Mouse (Mus musculus): ENCODE data around the gene Zfp385b. TPM values are rescaled to one million over a fixed set of nuclear protein-coding genes. Genes with fewer than 3 reads are reported as not detected.

Gene Zfp385b
- polyA plus RNA-seq, 1 experiment, result 3.2 TPM

- H3K27ac ChIP-seq (ENCODE audit: control insufficient read depth, insufficient read depth, low read depth, low read length, poor library complexity), result no peak overlapping the region
- 80% methylated on average over 3 of the region's 3 CpGs for WGBS
- H3K4me1 ChIP-seq (ENCODE audit: control insufficient read depth, insufficient read depth, low read length), result no peaks in the 10 kb centered on the region
- no peak overlapping the region for H3K4me3 ChIP-seq (replicated peaks; ENCODE audit: control insufficient read depth, low read depth, low read length)
- TF ChIP-seq CTCF (IDR thresholded peaks at IDR 0.05; ENCODE audit: control insufficient read depth, insufficient read depth, low read length), result no peak
- no peak for TF ChIP-seq POLR2A (IDR thresholded peaks at IDR 0.05; ENCODE audit: borderline replicate concordance, control insufficient read depth, low read depth, low read length)
These were observed 17.1 kb downstream of the Zfp385b start for GRCm38 (mm10) chr2:77802291-77802690.

- Histone ChIP-seq H3K4me1 (ENCODE audit: control insufficient read depth, insufficient read depth, low read length) (no peaks in the 10 kb centered on the region), H3K4me3 (replicated peaks; ENCODE audit: control insufficient read depth, low read depth, low read length) (no peak overlapping the region), H3K27ac (ENCODE audit: control insufficient read depth, insufficient read depth, low read depth, low read length, poor library complexity) (no peak overlapping the region)
- WGBS, result 78% methylated on average over 4 of the region's 4 CpGs
- no peak for TF ChIP-seq POLR2A (IDR thresholded peaks at IDR 0.05; ENCODE audit: borderline replicate concordance, control insufficient read depth, low read depth, low read length)
These were observed 18.0 kb downstream of the Zfp385b start for GRCm38 (mm10) chr2:77801430-77801829.

GRCm38 (mm10) chr2:77801009-77801408, 18.4 kb downstream of the Zfp385b start:
- Histone ChIP-seq H3K4me1 (ENCODE audit: control insufficient read depth, insufficient read depth, low read length) (no peaks in the 10 kb centered on the region), H3K4me3 (replicated peaks; ENCODE audit: control insufficient read depth, low read depth, low read length) (no peak overlapping the region), H3K27ac (ENCODE audit: control insufficient read depth, insufficient read depth, low read depth, low read length, poor library complexity) (no peak overlapping the region)
- TF ChIP-seq CTCF (IDR thresholded peaks at IDR 0.05; ENCODE audit: control insufficient read depth, insufficient read depth, low read length), result no peak
- no peak for TF ChIP-seq POLR2A (IDR thresholded peaks at IDR 0.05; ENCODE audit: borderline replicate concordance, control insufficient read depth, low read depth, low read length)
- WGBS, result 77% methylated on average over 5 of the region's 5 CpGs

- 66% methylated on average over 5 of the region's 5 CpGs for WGBS
- TF ChIP-seq POLR2A (IDR thresholded peaks at IDR 0.05; ENCODE audit: borderline replicate concordance, control insufficient read depth, low read depth, low read length), result no peak
- TF ChIP-seq CTCF (IDR thresholded peaks at IDR 0.05; ENCODE audit: control insufficient read depth, insufficient read depth, low read length), result no peak
- Histone ChIP-seq H3K4me3 (replicated peaks; ENCODE audit: control insufficient read depth, low read depth, low read length) (no peak overlapping the region), H3K27ac (ENCODE audit: control insufficient read depth, insufficient read depth, low read depth, low read length, poor library complexity) (no peak overlapping the region), H3K4me1 (ENCODE audit: control insufficient read depth, insufficient read depth, low read length) (no peaks in the 10 kb centered on the region)
These were observed 22.2 kb downstream of the Zfp385b start for GRCm38 (mm10) chr2:77797233-77797632.

- TF ChIP-seq CTCF (IDR thresholded peaks at IDR 0.05; ENCODE audit: control insufficient read depth, insufficient read depth, low read length) (no peak), POLR2A (IDR thresholded peaks at IDR 0.05; ENCODE audit: borderline replicate concordance, control insufficient read depth, low read depth, low read length) (no peak)
- 64% methylated on average over 8 of the region's 8 CpGs for WGBS
- no peaks in the 10 kb centered on the region for H3K4me1 ChIP-seq (ENCODE audit: control insufficient read depth, insufficient read depth, low read length)
- H3K27ac ChIP-seq (ENCODE audit: control insufficient read depth, insufficient read depth, low read depth, low read length, poor library complexity), result no peak overlapping the region
- no peak overlapping the region for H3K4me3 ChIP-seq (replicated peaks; ENCODE audit: control insufficient read depth, low read depth, low read length)
These were observed 23.4 kb downstream of the Zfp385b start for GRCm38 (mm10) chr2:77795859-77796552.

GRCm38 (mm10) chr2:77790846-77791245, 28.6 kb downstream of the Zfp385b start:
- Histone ChIP-seq H3K27ac (ENCODE audit: control insufficient read depth, insufficient read depth, low read depth, low read length, poor library complexity) (no peak overlapping the region), H3K4me1 (ENCODE audit: control insufficient read depth, insufficient read depth, low read length) (no peaks in the 10 kb centered on the region), H3K4me3 (replicated peaks; ENCODE audit: control insufficient read depth, low read depth, low read length) (no peak overlapping the region)
- 61% methylated on average over 4 of the region's 4 CpGs for WGBS
- TF ChIP-seq CTCF (IDR thresholded peaks at IDR 0.05; ENCODE audit: control insufficient read depth, insufficient read depth, low read length) (no peak), POLR2A (IDR thresholded peaks at IDR 0.05; ENCODE audit: borderline replicate concordance, control insufficient read depth, low read depth, low read length) (no peak)

GRCm38 (mm10) chr2:77790295-77790694, 29.1 kb downstream of the Zfp385b start:
- Histone ChIP-seq H3K27ac (ENCODE audit: control insufficient read depth, insufficient read depth, low read depth, low read length, poor library complexity) (no peak overlapping the region), H3K4me3 (replicated peaks; ENCODE audit: control insufficient read depth, low read depth, low read length) (no peak overlapping the region), H3K4me1 (ENCODE audit: control insufficient read depth, insufficient read depth, low read length) (no peaks in the 10 kb centered on the region)
- TF ChIP-seq POLR2A (IDR thresholded peaks at IDR 0.05; ENCODE audit: borderline replicate concordance, control insufficient read depth, low read depth, low read length) (no peak), CTCF (IDR thresholded peaks at IDR 0.05; ENCODE audit: control insufficient read depth, insufficient read depth, low read length) (no peak)
- WGBS, result 54% methylated on average over 9 of the region's 9 CpGs

GRCm38 (mm10) chr2:77781390-77781789, 38.0 kb downstream of the Zfp385b start:
- no peaks in the 10 kb centered on the region for H3K4me1 ChIP-seq (ENCODE audit: control insufficient read depth, insufficient read depth, low read length)
- no peak overlapping the region for H3K27ac ChIP-seq (ENCODE audit: control insufficient read depth, insufficient read depth, low read depth, low read length, poor library complexity)
- H3K4me3 ChIP-seq (replicated peaks; ENCODE audit: control insufficient read depth, low read depth, low read length), result no peak overlapping the region
- no peak for TF ChIP-seq POLR2A (IDR thresholded peaks at IDR 0.05; ENCODE audit: borderline replicate concordance, control insufficient read depth, low read depth, low read length)
- 83% methylated on average over 7 of the region's 7 CpGs for WGBS

- H3K27ac ChIP-seq (ENCODE audit: control insufficient read depth, insufficient read depth, low read depth, low read length, poor library complexity), result no peak overlapping the region
- WGBS, result 55% methylated on average over 6 of the region's 6 CpGs
- H3K4me1 ChIP-seq (ENCODE audit: control insufficient read depth, insufficient read depth, low read length), result no peaks in the 10 kb centered on the region
- no peak for TF ChIP-seq POLR2A (IDR thresholded peaks at IDR 0.05; ENCODE audit: borderline replicate concordance, control insufficient read depth, low read depth, low read length)
- no peak for TF ChIP-seq CTCF (IDR thresholded peaks at IDR 0.05; ENCODE audit: control insufficient read depth, insufficient read depth, low read length)
- H3K4me3 ChIP-seq (replicated peaks; ENCODE audit: control insufficient read depth, low read depth, low read length), result no peak overlapping the region
These were observed 41.7 kb downstream of the Zfp385b start for GRCm38 (mm10) chr2:77777781-77778180.
